Mouse (Mus musculus): ENCODE data around the gene Zfp335.

The Zfp335 gene

GRCm38 (mm10) chr2:164911086-164912048 is at the start of gene Zfp335:
Gene Zfp335 (minus strand): TSS chr2:164911757.
- peak; percentile 87 to 89 for DNase-seq (ENCODE audit: low spot score in 2 of 2)

- no peak for DNase-seq (ENCODE audit: low spot score in 2 of 2)
These were observed 49.3 kb upstream of the Zfp335 start, which contains the start of gene Slc12a5 for GRCm38 (mm10) chr2:164960716-164961441. Gene Slc12a5 (plus strand): TSS chr2:164960802.

- no peak for DNase-seq (ENCODE audit: low spot score in 2 of 2)
These were observed 46.2 kb upstream of the Zfp335 start for GRCm38 (mm10) chr2:164957548-164958315.

- no peak for DNase-seq (ENCODE audit: low spot score in 2 of 2)
These were observed 44.6 kb upstream of the Zfp335 start for GRCm38 (mm10) chr2:164956195-164956594.

- no peak for DNase-seq (ENCODE audit: low spot score in 2 of 2)
These were observed 44.2 kb upstream of the Zfp335 start for GRCm38 (mm10) chr2:164955725-164956124.

GRCm38 (mm10) chr2:164953224-164953623 is 41.7 kb upstream of the Zfp335 start:
- peak; percentile 44 to 64 for DNase-seq (ENCODE audit: low spot score in 2 of 2)

GRCm38 (mm10) chr2:164952448-164952847 is 40.9 kb upstream of the Zfp335 start:
- no peak for DNase-seq (ENCODE audit: low spot score in 2 of 2)

- no peak for DNase-seq (ENCODE audit: low spot score in 2 of 2)
These were observed 40.2 kb upstream of the Zfp335 start for GRCm38 (mm10) chr2:164951745-164952144.

GRCm38 (mm10) chr2:164950501-164950900 is 38.9 kb upstream of the Zfp335 start:
- no peak for DNase-seq (ENCODE audit: low spot score in 2 of 2)

- DNase-seq (ENCODE audit: low spot score in 2 of 2) = no peak
These were observed 37.4 kb upstream of the Zfp335 start for GRCm38 (mm10) chr2:164948962-164949361.

GRCm38 (mm10) chr2:164947930-164948329 is 36.4 kb upstream of the Zfp335 start:
- no peak for DNase-seq (ENCODE audit: low spot score in 2 of 2)

- no peak for DNase-seq (ENCODE audit: low spot score in 2 of 2)
These were observed 35.9 kb upstream of the Zfp335 start for GRCm38 (mm10) chr2:164947506-164947905.

GRCm38 (mm10) chr2:164942692-164943290 is 31.2 kb upstream of the Zfp335 start:
- DNase-seq (ENCODE audit: low spot score in 2 of 2) = no peak

- no peak for DNase-seq (ENCODE audit: low spot score in 2 of 2)
These were observed 28.7 kb upstream of the Zfp335 start, which contains the start of gene Mmp9 for GRCm38 (mm10) chr2:164940140-164940830. Gene Mmp9 (plus strand): TSS chr2:164940780.

- DNase-seq (ENCODE audit: low spot score in 2 of 2) = no peak
These were observed 27.5 kb upstream of the Zfp335 start for GRCm38 (mm10) chr2:164939106-164939505.

- DNase-seq (ENCODE audit: low spot score in 2 of 2) = no peak
These were observed 26.9 kb upstream of the Zfp335 start for GRCm38 (mm10) chr2:164938146-164939091.

GRCm38 (mm10) chr2:164935991-164936390 is 24.4 kb upstream of the Zfp335 start:
- DNase-seq (ENCODE audit: low spot score in 2 of 2) = no peak

- DNase-seq (ENCODE audit: low spot score in 2 of 2) = no peak
These were observed 22.0 kb upstream of the Zfp335 start for GRCm38 (mm10) chr2:164933534-164933933.
